Mouse (Mus musculus): ENCODE measurements around the gene Adat3.

Adat3 gene

DNA sequence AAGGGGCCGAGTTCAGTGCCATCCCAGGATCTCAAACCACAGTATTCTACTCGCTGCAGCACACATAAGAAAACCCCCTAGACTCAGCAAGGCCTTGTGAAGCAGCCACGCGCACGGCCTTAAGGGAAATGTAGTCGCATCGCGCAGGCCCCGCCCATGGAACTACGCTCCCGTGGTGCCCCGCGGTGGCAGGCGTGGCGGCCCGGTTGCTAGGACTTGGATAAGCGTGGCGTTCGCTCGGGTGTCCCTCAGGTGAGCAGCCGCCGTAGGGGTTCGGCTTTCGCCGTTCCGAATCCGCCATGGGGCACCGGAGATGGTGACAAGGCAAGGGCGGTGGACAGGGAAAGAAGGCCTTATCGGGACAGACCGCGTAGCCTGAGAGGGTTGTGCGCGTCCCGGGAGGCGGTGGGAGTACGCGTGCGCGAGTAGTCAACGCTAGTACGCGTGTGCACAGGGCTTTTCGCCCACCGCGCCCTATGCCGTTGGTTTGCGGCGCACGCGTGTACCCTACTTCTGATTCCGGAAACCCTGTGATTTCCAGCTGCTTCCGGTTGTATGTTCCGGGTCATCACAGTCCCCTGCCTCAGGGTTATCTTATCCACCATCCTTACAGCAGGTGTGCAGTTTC lies at the start of gene Adat3, which contains the start of gene Scamp4:
Adat3 (plus strand) TSS at position 183 of the 628 bp plus-strand sequence.
Scamp4 (plus strand) TSS at position 175 of the 628 bp plus-strand sequence.
- DNase-seq: peak; percentile 94

DNA sequence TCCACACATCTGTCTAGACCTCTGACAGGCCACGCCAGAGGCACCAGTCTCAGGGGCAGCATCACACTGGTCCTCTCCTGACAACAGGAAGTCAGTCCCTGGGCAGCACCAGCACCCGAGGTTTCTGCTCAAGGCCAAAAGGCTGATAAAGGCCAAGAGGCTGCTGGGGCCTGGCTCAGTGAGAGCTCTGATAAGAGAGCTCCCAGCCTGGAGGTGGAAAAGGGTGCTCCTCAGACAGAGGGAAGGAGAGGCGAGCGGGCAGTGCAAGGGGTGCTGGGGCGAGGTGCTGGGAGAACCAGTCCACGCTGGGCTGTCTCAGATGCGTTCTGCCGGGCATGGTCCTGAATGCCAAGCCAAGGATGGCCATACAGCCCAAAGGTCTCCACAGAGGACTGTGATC lies 49.1 kb upstream of the Adat3 start:
- no peak for DNase-seq

DNA sequence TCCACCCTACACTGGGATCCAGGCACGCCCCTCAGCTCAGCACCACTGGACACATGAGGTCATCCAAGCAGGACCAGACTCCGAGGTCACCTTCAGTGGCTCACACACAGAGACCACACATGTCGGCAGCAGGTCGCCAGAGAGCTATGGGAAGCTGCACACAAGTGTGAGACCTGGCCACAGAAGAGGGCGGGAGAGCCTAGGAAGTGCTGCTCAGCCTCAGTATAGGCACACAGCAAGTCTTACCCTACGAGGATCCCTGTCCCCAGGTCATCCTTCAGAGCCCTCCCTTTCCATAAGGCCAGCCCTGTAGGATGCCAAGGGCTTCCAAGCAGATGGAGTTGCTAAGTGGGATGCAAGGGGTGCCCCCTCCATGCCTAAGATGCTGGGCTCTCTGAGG lies 48.7 kb upstream of the Adat3 start:
- DNase-seq: no peak

DNA sequence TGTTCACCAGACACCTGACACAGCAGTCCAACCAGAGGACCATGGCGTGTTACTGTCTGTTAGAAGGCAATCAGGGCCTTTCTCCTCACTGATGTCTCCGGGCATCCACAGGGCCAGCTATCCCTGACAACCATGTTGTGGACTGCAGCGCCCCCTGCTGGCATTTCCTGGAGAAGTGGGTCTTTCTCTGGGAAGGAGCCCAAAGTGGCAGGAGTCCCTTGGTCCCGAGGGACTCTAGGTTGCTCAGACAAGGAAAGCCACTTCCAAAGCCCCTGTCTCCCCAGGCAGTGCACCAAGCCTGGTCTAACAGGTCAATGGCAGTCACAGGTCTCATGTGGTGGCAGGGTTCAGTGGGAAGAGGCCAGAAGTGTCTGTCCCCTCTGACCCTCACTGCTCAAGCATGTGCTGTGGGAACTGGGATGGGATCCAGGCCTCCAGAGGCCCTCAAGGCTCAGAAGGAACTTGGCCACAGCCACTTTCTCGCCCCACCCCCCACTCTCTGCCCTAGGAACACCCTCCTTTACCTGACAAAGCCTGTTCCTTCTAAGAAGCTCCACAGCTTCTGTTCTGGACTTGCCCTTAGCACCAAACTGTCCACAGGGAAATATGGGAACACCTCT lies 45.2 kb upstream of the Adat3 start:
- DNase-seq: peak; percentile 88

DNA sequence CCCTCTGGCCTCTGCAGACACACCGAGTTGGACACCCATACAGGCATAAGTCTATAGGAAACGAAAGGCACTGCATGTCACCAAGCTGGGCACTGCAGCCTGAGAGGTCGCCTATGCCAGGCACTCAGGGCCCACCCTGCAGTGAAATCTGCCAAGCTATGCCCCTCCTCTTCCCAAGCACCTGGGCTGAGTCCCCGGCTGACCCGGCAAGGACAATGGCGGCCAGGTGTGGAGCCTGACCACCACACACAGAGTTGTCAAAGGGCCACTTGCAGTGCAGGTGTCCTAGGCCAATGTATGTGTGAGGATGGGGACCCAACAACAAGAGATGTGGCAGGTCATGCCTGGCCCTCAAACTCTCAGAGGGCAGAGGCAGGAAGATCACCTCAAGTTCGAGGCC lies 43.2 kb upstream of the Adat3 start:
- no peak for DNase-seq

DNA sequence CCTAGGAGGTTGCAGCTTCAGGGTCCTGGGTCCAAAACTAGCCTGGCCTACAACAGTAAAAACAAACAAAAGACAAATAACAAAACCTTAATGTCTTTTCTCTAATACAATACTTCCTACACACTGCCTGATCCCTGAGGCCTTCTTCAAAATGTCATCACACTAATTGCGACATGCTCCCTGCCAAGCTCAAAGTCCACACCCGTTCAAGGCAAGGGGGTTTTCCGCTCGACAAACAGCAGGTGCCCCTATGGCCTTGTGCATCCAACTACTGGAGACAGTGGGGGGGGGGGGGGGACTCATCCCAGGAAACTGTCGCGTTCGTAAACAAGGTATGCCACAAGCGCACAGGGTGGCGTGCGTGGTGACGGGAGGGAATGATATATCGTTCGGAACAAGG lies 42.1 kb upstream of the Adat3 start:
- no peak for DNase-seq

DNA sequence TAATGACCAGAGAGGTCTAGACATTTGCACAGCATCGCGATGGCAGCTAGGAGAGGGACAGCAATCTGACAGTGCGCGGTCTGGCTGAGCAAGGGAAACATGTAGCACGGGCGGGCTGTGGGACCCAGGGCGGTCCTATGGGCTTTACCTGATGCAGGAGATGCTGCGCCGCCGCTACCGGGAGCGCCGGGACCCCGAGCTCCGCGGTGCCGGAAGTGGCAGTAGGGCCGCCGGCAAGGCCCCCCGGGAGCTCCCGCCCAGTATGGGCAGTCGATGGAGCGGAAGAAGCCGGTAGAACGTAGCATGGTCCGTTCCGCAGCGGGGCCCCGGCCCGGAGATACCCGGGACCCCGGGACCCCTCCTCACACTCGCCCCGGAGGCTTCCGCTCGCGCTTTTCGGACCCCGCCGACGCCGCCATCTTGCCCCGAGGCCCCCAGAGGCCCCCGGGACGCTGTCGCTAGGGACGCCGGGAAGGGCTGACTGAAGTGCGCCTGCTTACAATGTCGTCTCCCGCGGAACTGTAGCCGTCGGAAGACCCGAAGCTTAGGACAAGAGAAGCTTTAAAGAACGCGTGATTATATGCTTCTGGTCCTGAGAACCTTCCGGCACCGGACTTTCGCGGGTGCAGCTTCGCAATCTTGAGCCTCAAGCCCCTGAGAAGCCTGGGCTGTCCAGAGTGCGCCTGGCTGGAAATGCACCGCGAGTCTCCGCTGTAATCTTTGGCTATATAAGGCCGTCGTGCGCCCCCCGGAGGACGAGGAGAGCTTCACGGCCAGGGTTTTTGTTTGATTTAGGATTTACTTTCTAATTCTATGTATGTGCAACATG lies 41.4 kb upstream of the Adat3 start, which contains the start of gene Rexo1:
Rexo1 (minus strand) TSS at position 445 of the 829 bp plus-strand sequence.
- peak; percentile 95 for DNase-seq

DNA sequence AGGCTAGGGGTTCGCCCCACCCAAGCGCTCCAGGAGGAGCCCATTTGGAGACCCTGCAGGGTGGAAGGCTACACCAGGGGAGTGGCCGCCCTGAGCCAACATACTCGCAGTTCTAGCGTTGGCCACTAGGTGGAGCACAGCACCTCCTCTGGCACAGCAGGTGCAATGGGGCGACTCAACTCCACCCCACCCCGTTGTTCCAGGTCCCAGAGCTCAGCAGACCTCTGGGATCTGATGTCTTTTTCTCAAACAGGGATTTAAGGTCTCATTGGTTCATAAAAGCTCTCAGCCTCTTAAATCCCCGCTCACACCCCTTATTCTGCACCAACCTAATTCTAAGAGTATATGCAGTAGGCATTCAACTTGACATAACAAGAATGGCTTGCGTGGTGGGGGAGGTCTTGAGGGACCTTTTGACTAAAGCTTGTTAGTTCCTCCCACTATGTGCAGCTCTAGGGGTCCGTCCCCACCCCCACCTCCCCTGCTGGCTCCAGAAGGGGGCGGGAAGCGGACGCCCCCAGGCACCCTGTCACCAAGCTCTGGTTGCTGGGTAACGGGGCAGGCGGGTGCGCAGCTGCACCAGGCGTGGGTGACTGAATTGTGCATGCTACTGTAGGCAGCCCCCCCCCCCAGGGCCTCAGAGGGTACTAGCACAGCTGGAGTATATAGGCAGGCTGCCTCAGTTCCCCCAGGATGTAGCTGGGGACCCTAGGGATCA lies 36.1 kb upstream of the Adat3 start:
- DNase-seq: peak; percentile 69

DNA sequence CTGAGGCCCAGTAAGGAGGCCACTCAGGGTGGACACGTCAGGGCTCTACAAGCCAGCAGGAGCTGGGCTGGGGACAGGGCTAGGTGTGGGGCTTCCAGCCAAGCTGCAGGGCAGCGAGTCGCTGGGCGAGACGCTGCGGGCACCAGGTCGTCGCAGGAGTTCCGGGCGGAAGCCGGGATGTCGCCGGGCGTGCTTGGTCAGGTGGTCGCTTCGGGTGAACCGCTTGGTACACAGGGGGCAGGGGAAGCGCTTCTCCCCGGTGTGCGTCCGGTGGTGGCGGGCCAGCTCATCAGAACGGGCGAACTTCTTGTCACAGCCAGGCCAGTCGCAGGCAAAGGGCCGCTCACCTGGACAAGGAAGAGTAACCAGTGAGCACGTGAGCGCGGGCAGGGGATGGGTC lies 33.8 kb upstream of the Adat3 start:
- no peak for DNase-seq

DNA sequence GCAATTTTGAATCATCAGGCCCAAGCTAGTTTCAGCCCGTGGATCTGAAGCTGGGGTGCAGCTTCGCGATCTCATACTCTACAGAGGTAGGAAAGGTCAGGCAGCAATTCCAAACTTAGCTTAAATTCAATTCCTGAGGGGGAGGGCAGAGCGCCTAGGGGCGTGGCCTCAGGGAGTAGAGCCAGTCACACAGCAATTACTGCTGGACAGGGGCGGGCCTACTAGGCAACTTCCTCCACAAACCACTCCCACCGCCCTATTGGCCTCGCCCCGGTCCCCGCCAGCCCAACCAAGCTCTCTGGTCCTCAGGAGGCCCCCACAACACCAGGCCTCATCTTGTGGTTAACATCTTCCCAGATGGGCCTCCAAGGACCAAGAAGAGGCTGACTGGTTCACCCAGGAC lies 33.0 kb upstream of the Adat3 start:
- DNase-seq: peak; percentile 71

DNA sequence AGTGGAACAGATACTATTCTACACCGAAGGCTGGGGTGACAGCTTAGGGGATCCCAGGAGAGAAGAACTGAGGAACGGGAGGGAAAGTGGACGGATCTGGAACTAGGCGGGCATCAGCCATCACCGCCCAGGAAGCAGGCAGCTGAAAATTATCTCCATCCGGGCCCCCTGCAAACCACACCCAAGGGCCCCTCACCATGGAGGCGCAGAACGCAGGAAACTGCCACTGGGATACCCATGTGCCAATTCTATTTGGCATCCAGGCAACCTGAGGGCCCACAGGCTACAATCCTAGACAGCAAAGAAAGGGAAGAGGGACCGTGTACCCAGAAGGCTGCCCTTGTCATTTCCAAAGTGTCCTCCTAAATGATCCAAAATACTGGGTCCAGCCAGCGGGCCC lies 32.3 kb upstream of the Adat3 start:
- DNase-seq: no peak

DNA sequence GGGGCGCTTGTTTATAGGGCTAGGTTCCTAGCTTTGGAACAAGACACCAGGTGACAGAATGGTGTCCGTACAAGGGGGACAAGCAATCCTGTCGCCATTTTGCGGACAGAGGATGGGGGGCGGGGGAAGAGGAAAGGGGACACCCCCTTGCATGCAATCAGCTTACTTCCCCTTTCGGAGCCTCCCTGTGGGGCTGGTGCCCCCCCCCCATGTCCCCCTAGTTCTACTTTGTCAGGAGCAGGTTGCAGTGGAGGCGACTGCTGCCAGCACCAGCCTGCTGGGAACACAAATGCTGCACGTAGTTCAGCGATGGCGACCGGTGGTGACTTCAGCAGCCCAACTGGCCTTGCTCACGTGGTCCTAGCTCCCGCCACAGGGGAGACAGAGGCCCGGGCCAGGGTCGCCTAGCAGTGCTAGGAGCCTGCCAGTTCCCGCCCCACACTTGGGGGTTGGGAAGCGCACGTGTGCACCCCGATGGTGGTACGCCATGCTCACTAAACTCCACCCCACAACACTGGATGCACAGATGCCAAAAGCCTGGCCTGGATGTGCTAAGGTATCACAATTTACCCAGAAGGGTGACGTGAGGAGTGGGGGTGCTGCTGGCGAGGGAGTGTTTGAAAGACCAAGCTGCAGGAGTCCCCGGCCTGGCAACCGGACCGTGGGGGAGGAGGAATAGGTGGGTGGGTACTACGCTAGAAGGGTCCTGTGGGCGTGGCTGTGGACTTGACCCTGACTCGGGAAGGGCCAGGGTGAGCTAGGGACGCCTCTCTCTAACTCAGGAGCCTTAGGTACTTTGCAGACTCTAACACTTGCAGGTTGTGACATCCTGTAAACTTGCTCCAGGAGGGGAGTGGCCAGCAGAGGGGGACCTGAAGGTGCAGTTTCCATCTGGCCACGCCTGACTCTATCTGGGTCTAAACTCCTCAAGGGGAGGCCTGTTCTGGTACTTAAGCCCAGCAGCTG lies 31.5 kb upstream of the Adat3 start:
- DNase-seq: no peak

DNA sequence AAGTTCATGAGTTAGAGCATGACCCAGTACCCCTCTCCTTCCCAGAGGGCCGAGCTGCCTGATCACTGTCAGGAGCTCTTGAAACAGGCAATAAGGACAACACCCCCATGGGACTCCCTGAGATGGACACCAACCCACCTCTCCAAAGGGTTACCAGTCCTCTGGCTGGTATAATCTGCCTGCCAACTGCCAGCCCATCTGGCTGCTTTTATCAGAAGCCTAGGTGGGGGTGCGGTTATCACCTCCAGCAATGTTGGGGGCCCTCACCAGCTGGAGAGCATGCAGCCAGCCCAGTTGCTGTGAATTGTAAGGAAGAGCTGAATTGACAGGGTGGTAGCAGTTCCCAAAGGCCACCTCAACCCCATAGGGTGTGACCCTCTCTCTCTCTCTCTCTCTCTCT lies 30.2 kb upstream of the Adat3 start:
- DNase-seq: no peak

DNA sequence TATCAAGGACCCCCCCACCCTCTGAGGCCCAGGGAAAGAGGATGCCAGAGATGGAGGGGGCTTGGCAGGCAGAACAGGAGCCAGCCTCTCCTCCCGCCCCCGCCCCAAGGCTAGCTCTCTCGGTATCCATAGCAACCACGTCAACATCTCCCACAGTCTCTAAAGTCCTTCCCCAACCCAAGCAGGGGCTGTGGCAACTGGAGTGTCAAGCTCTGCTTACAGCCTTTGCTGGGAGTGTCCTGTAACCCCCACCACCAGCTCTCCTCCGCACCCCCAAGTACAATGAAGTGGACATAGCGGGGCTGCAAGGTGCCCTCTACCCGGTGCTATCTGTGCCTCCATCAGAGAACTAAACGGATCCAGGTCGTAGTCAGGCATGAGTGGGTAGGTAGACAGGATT lies 28.7 kb upstream of the Adat3 start:
- DNase-seq: no peak

DNA sequence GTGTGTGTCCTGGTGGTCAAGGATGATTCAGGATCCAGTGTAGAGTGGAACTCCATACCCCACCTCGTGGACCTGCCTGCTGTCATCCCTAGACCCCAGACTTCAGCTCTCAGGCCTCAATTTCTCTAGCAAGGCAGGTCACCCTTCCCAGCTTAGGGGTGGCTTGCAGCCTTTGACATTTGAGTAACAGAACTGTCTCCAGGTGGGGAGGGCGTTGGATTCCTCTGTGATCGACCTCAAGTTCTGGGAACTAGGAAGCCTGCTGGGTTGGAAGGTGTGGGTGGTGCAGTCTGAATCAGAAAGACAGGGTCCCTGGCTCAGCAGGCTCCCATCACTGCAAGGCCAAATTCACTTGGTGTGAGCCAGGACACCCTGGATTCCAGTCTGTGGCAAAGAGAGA lies 27.8 kb upstream of the Adat3 start:
- no peak for DNase-seq

DNA sequence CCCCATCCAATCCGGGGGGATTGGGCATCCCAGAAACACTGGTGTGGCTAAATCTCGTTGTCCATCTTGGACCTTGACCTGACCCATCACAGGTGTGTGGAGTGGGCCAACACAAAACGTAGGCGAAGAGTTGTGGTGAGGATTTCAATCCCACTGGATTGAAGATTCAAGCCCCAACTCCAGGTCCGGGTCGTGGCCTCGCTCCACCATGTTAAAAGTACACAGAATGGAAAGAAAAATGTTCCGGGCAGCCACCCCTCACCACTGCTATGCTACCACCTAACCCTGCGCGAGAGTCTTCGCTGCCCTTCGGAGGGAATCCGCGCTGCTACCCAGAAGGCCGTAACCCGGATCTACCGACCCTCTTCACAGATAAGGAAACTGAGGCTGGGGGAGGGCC lies 26.8 kb upstream of the Adat3 start:
- DNase-seq: no peak

DNA sequence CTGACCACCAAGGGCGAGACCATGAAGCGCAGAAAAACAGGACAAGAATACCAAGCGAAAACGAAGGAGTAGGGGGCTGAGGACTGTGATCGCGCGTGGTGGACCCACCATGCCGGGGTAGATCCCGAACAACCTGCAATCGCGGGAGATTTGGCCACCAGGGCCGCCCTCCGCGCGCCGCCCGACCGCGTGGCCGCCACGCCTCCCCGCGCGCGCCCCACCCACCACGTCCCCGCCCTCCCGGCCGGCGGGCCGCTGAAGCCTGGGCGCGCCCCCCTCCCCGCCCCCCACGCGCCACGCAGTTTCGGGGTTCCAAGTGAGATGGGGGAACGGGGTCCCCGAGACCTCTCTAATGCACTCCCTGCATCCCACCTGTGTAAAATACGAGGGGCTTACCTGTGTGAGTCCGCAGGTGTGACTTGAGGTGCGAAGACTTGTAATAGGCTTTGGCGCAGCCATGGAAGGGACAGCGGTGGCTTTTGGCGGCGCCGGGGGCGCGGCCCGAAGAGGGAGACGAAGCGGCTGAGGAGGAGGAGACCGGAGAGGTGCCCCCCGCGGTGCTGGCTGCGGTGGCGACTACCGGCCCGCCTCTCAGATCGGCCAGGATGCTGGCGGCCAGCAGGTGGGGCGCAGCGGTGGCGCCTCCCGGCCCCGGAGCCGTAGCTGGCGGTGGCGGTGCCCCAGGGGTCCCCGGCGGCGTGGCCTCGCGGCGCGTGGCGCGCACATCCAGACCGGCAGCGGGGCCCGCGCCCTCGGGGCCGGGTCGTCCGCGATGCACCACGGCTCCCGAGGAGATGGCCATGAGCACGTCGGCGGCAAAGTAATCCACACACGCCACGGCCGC lies 26.1 kb upstream of the Adat3 start:
- peak; percentile 57 for DNase-seq

DNA sequence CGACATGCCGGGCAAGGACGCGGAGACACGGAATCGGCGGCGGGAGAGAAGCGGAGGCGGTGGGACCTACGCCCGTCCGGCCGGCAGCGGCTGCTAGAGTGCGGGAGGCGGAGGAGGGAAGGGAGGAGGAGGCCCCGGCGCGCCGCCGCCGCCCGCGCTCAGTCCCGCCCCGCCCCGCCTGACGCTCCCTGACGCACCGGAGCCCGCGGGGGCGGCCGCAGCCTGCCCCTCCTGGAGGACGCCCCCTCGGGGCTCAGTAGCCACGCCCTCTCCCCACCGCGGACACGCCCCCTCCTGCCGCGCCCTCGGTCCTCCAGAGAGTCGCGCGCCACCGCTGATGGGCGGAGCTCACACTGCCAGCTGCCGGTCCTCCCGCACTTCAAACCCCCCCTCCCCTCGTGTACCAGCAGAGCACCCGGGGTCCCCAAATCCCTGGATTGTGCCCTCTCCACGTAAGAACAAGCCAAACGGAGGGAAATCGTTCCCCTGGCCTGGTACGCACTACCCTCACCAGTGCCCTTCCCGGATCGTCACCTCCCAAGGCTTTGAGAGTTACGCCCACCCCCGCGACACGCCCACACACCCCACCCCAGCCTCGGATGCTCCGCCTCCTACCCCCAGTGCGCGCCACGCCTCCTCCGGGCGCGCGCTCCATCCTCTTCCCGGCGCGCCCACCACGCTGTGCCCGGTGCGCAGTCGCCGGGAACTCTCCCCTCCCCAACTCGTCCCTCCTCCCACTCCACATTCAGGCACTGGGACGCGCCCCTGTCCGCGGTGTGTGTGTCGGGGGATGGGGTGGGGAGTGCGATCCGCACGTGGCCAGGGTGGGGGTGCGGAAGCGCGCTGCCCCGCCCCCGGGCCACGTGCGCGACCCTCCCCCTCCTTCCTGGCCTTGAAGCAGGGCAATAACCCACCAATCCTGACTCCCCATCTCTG lies 25.2 kb upstream of the Adat3 start, which contains the start of gene Klf16:
Klf16 (minus strand) TSS at position 127 of the 936 bp plus-strand sequence.
- peak; percentile 97 for DNase-seq

DNA sequence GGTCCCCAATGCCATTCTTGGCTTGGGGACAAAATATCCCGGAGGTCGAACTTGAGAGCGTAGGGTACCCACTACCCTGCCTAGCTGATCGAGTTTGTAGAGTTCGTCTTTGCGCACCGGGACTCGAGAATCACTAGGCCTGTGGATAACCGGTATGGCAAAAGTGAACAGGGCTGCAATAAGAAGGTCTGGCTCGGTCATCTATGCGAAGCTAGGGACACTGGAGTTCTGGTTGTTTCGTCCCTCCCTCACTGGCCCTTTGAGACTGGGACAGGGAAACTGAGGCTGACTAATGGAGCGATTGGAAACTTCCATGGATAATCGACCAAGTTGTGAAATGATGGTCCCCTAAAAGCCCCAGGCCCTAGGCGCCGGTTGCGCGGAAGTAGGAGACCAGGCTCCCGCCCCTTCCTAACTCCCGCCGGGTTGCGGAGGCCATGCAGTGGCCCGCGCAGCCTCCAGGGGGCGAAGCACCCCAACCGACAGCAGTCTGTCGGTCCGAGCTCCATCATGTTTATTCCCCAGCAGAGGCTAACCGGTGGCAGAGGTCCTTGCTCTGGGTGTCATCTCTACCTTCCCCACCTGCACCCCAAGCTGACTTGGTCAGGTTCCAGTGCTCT lies 24.4 kb upstream of the Adat3 start:
- DNase-seq: peak; percentile 83

Data from kidney, adult 11 months (tissue).